Mouse (Mus musculus) hindbrain, embryonic 16.5 days (tissue): ENCODE measurements at regions not wholly inside any gene's neighbourhood (a gene's known extent, or its start where the extent isn't known, plus 50 kb on each side); places are given as distances from the start of the nearest gene placed in this dataset.

ENCODE experiments used
- ATAC-seq: fragments of 200-750 bp; cut with Nextera tagmentation; 2 replicates; pipeline ENCODE4 v1.8.0; 2017; ENCODE audit warnings: moderate TSS enrichment, moderate library complexity
- H3K27ac ChIP-seq: fragments of 300-500 bp; sonication (generic); 2 replicates; pipeline ENCODE4 v1.5.1; 2014; ENCODE audit warnings: low read depth, mild to moderate bottlenecking, control low read depth, low read length, moderate library complexity
- H3K27me3 ChIP-seq: fragments of 300-500 bp; sonication (generic); replicated peaks from 2 replicates; pipeline ENCODE4 v1.6.1; 2014; ENCODE audit warnings: low read length; ENCODE audit not compliant: control insufficient read depth, insufficient read depth
- H3K36me3 ChIP-seq: fragments of 300-500 bp; sonication (generic); 2 replicates; pipeline ENCODE4 v1.6.1; 2014; ENCODE audit warnings: mild to moderate bottlenecking, low read length, moderate library complexity, mixed read lengths; ENCODE audit not compliant: control insufficient read depth, insufficient read depth
- H3K4me1 ChIP-seq: fragments of 300-500 bp; sonication (generic); 2 replicates; pipeline ENCODE4 v1.6.1; 2014; ENCODE audit warnings: low read depth, low read length; ENCODE audit not compliant: control insufficient read depth, insufficient read depth
- H3K4me2 ChIP-seq: fragments of 300-500 bp; sonication (generic); 2 replicates; pipeline ENCODE4 v1.6.1; 2014; ENCODE audit warnings: mild to moderate bottlenecking, low read length, control low read depth, moderate library complexity
- H3K4me3 ChIP-seq: fragments of 300-500 bp; sonication (generic); 2 replicates; pipeline ENCODE4 v1.5.1; 2014; ENCODE audit warnings: mild to moderate bottlenecking, low read length, control low read depth, moderate library complexity
- H3K9ac ChIP-seq: fragments of 300-500 bp; sonication (generic); 2 replicates; pipeline ENCODE4 v1.6.1; 2014; ENCODE audit warnings: low read depth, mild to moderate bottlenecking, control low read depth, low read length, moderate library complexity
- H3K9me3 ChIP-seq: fragments of 300-500 bp; sonication (generic); 2 replicates; pipeline ENCODE4 v1.6.1; 2014; ENCODE audit warnings: mild to moderate bottlenecking, low read length, moderate library complexity; ENCODE audit not compliant: control insufficient read depth
- WGBS: fragments of 180-500 bp; shearing (Covaris S2); extraction: QIAGEN DNeasy Blood & Tissue Kit; methylation state at CpG from one replicate; pipeline ENCODE4 v1.1.7; 2014; 5-methylcytosine and 5-hydroxymethylcytosine counted together

DNA sequence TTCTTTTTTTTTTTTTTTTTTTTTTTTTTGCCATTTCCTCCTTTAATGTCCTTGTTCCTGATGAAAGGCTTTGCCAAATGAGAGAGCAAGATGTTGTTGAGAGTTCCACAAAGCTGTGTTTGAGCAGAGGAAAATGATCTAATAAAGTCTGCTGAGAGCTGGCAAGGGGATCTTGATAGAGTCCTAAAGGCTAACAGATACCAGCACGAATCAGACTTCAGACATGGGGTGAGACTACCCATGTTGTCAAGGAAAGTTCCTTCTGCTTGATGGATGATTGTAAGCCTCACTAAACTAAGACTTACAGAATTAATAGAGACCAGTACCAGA is 665.2 kb upstream of the Fam92a start:
- no peak overlapping the region for H3K4me3 ChIP-seq

DNA sequence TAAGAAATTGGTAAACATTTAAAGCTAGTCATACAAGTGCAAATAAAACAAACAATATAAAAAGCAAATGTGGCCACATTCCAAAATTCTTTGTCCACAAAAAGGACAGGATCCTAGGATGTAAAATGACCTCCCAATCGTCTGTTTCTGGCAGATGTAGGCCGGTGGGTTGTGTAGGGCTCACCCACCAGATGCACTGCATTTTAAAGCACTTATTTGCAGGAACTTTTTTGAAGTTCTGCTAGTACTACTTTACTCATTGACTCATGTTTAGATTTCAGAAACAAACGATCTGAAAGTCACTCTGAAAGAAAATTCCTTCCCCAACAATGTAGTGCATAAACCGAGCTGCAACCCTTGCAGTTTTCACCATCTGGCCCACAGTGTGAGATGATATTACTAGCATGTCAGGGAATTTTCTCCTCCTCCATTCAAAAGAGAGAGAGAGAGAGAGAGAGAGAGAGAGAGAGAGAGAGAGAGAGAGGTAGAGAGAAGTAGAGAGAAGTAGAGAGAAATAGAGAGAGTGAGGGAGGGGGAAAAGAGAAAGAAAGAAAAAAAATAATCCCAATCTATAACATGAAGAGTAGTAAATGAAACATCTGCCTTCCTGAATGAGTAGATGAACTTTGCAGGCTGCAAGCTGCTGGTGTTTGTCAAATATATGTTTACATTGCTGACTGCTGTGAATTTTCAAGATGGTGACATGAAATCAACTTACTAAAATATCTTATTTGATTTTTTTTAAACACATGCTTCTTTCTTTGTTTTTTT is 664.7 kb upstream of the Fam92a start:
- no peaks in the 10 kb centered on the region for H3K27me3 ChIP-seq
- no peaks in the 10 kb centered on the region for H3K36me3 ChIP-seq
- ATAC-seq: no peak
- no peak overlapping the region for H3K4me2 ChIP-seq
- no peak overlapping the region for H3K9ac ChIP-seq
- no peak overlapping the region for H3K27ac ChIP-seq
- WGBS: 66% methylated on average over 4 of the region's 4 CpGs
- H3K9me3 ChIP-seq: no peaks in the 10 kb centered on the region
- no peak overlapping the region for H3K4me3 ChIP-seq
- H3K4me1 ChIP-seq: no peaks in the 10 kb centered on the region

More for the DNA sequence above, 665.2 kb upstream of the Fam92a start:
- no peak for ATAC-seq
- Histone ChIP-seq H3K9ac (no peak overlapping the region), H3K9me3 (no peaks in the 10 kb centered on the region), H3K36me3 (no peaks in the 10 kb centered on the region), H3K4me1 (no peaks in the 10 kb centered on the region), H3K4me2 (no peak overlapping the region), H3K27me3 (no peaks in the 10 kb centered on the region), H3K27ac (no peak overlapping the region)
- 82% methylated on average over 1 of the region's 1 CpGs for WGBS

DNA sequence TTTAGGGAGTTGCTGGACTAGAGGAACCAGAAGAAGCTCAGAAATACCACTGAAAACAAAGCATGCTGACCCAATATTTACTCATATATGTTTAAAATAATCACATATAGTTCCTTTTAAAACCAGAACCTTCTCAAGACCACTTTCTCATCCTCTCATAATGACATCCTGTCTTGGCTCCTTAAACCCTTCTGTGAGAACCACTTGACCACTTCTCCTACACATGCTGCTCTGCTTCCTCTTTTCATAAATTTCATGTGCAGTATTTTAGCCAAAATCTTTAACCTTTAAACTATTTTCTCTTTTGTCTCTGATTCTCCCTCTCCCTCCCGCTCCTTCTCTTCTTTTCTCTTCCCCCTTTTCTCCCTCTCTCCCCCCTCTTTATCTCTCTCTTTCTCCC is 654.6 kb upstream of the Fam92a start:
- no peak overlapping the region for H3K27ac ChIP-seq
- no peak overlapping the region for H3K4me3 ChIP-seq
- H3K9ac ChIP-seq: no peak overlapping the region
- ATAC-seq: no peak
- no peaks in the 10 kb centered on the region for H3K36me3 ChIP-seq
- no peaks in the 10 kb centered on the region for H3K27me3 ChIP-seq
- H3K4me2 ChIP-seq: no peak overlapping the region
- 94% methylated on average over 1 of the region's 1 CpGs for WGBS
- no peaks in the 10 kb centered on the region for H3K9me3 ChIP-seq
- no peaks in the 10 kb centered on the region for H3K4me1 ChIP-seq

DNA sequence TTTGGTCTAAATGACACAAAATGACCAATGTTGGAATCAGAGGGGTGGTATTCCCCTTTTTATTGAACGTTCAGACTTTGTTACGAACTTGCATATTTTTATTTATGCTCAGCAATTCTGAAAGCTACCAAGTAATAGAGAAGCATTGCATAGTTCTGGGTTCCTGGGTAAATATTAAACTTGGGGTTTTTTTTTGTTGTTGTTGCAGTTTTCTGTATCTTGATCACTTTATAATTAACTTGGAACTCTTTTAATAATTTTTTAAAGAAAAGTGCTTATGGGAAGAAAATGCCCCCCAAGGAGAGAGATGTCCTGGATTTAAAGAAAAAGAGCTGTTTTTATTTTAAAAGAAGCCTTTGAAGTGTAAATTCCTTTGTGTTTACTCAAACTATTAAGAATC is 642.4 kb upstream of the Fam92a start:
- 90% methylated on average over 2 of the region's 2 CpGs for whole genome bisulfite sequencing

DNA sequence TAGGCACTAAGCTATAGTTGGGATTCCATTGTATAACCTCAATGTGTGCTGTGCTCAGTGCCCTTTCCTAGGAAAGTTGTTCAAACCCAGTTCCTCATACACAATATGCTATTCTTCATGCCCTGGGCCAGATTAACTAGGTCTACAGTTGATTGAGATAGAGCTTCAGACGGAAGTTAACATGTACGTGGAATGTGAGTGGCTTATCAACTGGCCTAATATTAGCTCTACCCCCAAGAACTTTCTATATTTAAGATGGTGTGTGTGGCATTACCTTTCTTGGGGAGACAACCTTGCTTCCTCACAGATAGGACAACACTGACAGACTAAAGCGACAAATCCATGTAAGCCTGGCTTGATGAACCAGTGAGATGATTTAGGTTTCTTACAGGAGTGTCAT is 629.4 kb upstream of the Fam92a start:
- H3K27me3 ChIP-seq: no peaks in the 10 kb centered on the region
- no peak overlapping the region for H3K9ac ChIP-seq
- H3K36me3 ChIP-seq: no peaks in the 10 kb centered on the region
- no peak overlapping the region for H3K27ac ChIP-seq
- no peaks in the 10 kb centered on the region for H3K4me1 ChIP-seq
- no peak for ATAC-seq
- no peaks in the 10 kb centered on the region for H3K9me3 ChIP-seq
- WGBS: 93% methylated on average over 3 of the region's 3 CpGs
- no peak overlapping the region for H3K4me2 ChIP-seq
- no peak overlapping the region for H3K4me3 ChIP-seq

More for the DNA sequence above, 642.4 kb upstream of the Fam92a start:
- Histone ChIP-seq H3K9me3 (no peaks in the 10 kb centered on the region), H3K27me3 (no peaks in the 10 kb centered on the region), H3K27ac (no peak overlapping the region), H3K4me1 (no peaks in the 10 kb centered on the region), H3K36me3 (no peaks in the 10 kb centered on the region), H3K4me2 (no peak overlapping the region), H3K9ac (no peak overlapping the region), H3K4me3 (no peak overlapping the region)
- ATAC-seq: no peak

DNA sequence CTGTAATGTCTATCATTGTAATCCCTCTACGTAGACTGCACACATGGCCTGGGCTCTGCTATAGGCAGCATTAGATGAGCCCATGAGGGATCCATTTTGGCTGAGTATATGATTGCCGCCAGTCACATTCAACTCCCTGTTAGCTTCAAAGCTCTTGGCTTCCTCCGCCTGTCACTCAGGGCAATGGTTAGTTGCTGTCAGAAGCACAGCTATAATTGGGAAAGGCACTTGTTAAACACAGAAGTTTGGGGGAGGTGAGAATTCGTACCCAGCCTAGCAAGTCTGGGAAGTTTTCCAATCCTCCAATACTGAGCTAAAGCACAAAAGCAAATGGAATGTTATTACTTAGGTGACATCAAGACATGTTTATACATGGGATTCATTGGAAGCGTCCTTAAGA is 627.7 kb upstream of the Fam92a start:
- Histone ChIP-seq H3K9me3 (no peaks in the 10 kb centered on the region), H3K9ac (no peak overlapping the region), H3K36me3 (no peaks in the 10 kb centered on the region), H3K4me2 (no peak overlapping the region), H3K4me1 (no peaks in the 10 kb centered on the region), H3K27me3 (no peaks in the 10 kb centered on the region), H3K4me3 (no peak overlapping the region), H3K27ac (no peak overlapping the region)
- ATAC-seq: no peak
- WGBS: 75% methylated on average over 5 of the region's 5 CpGs

DNA sequence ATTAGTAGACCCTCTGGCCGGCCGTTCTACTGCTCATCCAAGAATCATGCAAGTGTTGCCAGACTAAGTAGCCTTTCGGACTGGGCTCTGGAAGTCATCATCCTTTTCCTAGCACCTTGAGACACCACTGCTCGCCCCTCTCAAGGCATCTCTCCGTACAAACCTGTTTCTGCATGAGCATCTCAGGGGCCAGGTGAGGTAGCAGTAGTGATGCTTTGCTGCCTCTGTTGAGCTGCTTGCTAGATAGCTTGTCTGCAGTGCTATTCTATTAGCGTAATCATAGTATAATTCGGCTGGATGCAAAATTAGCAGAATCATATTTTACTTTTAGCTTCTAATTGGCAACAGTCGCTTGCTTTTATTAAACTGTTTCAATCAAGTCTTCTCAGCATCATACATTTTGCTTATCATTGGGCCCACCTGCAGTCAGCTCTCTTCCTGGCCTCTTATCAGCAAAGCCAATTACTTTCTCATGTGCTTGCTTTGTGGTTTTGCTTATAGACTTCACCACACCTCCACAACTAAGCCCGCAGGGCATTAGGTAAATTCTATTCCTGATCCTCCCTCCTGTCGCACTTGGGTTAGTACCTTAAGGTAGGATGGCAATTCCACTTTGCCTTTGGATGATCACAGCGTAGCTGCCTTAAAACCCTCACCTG is 621.1 kb upstream of the Fam92a start:
- Histone ChIP-seq H3K4me3 (no peak overlapping the region), H3K27me3 (no peaks in the 10 kb centered on the region), H3K4me2 (peak overlapping the region; percentile 43), H3K9ac (no peak overlapping the region), H3K4me1 (peaks cover 9% of the 10 kb centered on the region), H3K9me3 (no peaks in the 10 kb centered on the region), H3K27ac (peak overlapping the region; percentile 34; the same call in 1 of the 2 replicates), H3K36me3 (no peaks in the 10 kb centered on the region)
- peak; percentile 30; the same call in 1 of the 2 replicates for ATAC-seq
- WGBS: 65% methylated on average over 11 of the region's 11 CpGs

DNA sequence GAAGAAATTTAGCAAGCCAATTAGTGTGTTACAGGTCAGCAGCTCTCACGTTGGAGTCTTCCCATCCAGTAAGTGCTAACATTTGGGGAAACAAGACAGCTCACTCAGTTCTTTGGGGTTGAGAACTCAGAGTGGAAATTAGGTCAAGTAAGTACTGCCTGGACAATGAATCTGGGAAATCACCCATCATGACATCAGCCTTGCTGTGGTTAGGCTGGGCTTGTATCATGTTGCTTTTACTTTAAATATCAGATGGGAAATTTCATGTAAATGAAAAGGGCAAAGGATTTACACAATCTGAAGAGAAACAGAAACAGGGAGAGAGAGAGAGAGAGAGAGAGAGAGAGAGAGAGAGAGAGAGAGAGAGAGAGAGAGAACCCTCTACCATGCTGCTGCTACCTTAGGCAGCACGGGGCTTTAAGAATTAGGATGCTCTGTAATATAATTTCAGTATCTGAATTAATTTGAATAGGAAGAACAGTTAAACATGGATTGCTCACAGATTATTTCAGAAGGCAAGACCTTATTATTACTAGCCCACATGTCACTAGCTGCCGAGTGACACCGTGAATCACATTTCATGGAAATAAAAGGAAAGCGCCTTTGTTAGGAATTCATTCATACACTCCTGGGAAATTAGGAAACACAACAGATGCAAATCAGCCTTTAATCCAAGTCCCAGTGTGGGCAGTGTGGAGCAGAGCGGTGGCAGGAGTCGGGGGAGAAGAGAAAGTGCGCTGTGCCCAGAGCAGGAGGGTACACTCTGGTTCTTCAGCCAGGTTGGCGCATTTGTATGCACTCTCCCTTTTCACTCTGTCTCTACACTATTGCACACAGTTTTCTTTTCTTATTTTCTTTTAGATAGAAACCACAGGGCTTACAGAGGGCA is 620.2 kb upstream of the Fam92a start:
- no peak overlapping the region for H3K4me3 ChIP-seq
- no peaks in the 10 kb centered on the region for H3K36me3 ChIP-seq
- H3K9me3 ChIP-seq: no peaks in the 10 kb centered on the region
- H3K4me1 ChIP-seq: peaks cover 9% of the 10 kb centered on the region
- no peak overlapping the region for H3K9ac ChIP-seq
- WGBS: 35% methylated on average over 9 of the region's 9 CpGs
- ATAC-seq: peak; percentile 71; the same call in 1 of the 2 replicates
- H3K27me3 ChIP-seq: no peaks in the 10 kb centered on the region
- peak overlapping the region; percentile 43 for H3K4me2 ChIP-seq
- peak overlapping the region; percentile 3; the same call in 1 of the 2 replicates for H3K27ac ChIP-seq

DNA sequence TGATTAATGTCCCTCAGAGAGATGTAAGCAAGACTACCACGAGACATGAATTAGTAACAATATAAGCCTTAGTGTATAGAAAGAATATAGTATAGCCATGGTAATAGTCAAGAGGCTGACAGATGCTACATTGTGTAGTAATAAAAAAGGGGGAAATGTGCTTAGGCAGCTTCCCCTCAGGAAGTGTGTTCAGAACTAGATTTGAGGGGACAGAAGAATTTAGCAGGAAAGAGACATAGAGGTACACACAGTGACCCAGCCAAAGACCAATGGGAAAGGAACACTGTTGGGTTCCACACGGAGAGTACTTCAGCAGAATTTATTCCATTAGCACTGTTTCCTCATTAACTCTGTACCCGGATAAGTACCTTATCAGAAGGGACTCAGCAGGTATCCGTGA is 614.0 kb upstream of the Fam92a start:
- Histone ChIP-seq H3K9me3 (no peaks in the 10 kb centered on the region), H3K36me3 (no peaks in the 10 kb centered on the region), H3K4me2 (no peak overlapping the region), H3K4me1 (peaks cover 3% of the 10 kb centered on the region), H3K27ac (no peak overlapping the region), H3K9ac (no peak overlapping the region), H3K27me3 (no peaks in the 10 kb centered on the region), H3K4me3 (no peak overlapping the region)
- WGBS: 61% methylated on average over 4 of the region's 4 CpGs
- no peak for ATAC-seq
